Mouse (Mus musculus) liver, postnatal 0 days (tissue): ENCODE measurements around the gene Hist1h2ba. TPM values are rescaled to one million over a fixed set of nuclear protein-coding genes. Genes with fewer than 3 reads are reported as not detected.

Experiments used
- ATAC-seq: fragments of 200-750 bp; cut with Nextera tagmentation; 2 replicates; pipeline ENCODE4 v1.8.0; 2017; ENCODE audit warnings: mild to moderate bottlenecking, moderate library complexity
- DNase-seq: peaks from one replicate; pipeline ENCODE4 v3.0.0-alpha.2; 2016
- H3K27ac ChIP-seq: fragments of 300-500 bp; sonication (generic); 2 replicates; pipeline ENCODE4 v1.5.1; 2014; ENCODE audit warnings: antibody characterized with exemption, moderate library complexity, mild to moderate bottlenecking, low read depth
- H3K27me3 ChIP-seq: fragments of 300-500 bp; sonication (generic); 2 replicates; pipeline ENCODE4 v1.6.1; 2014; ENCODE audit warnings: low read length, control low read depth, mixed read lengths; ENCODE audit not compliant: insufficient read depth
- H3K36me3 ChIP-seq: fragments of 300-500 bp; sonication (generic); replicated peaks from 2 replicates; pipeline ENCODE4 v1.6.1; 2014; ENCODE audit warnings: mild to moderate bottlenecking, control low read depth, low read length, moderate library complexity, mixed read lengths; ENCODE audit not compliant: insufficient read depth
- H3K4me1 ChIP-seq: fragments of 300-500 bp; sonication (generic); 2 replicates; pipeline ENCODE4 v1.6.1; 2014; ENCODE audit warnings: antibody characterized with exemption, mild to moderate bottlenecking, control low read depth; ENCODE audit not compliant: insufficient read depth
- H3K4me2 ChIP-seq: fragments of 300-500 bp; sonication (generic); 2 replicates; pipeline ENCODE4 v1.6.1; 2014; ENCODE audit warnings: low read depth, mild to moderate bottlenecking, low read length, moderate library complexity, mixed read lengths
- H3K4me3 ChIP-seq: fragments of 300-500 bp; sonication (generic); 2 replicates; pipeline ENCODE4 v1.5.1; 2014; ENCODE audit warnings: low read depth, low read length
- H3K9ac ChIP-seq: fragments of 300-500 bp; sonication (generic); replicated peaks from 2 replicates; pipeline ENCODE4 v1.6.1; 2014; ENCODE audit warnings: mild to moderate bottlenecking, moderate library complexity
- H3K9me3 ChIP-seq: fragments of 300-500 bp; sonication (generic); 2 replicates; pipeline ENCODE4 v1.6.1; 2016; ENCODE audit warnings: mild to moderate bottlenecking, control low read depth, low read length, mixed read lengths
- CTCF ChIP-seq: sonication (generic); IDR thresholded peaks from 2 replicates; pipeline ENCODE4 v1.5.1; 2016; ENCODE audit warnings: antibody characterized with exemption, low read depth
- EP300 ChIP-seq: IDR thresholded peaks from 2 replicates; pipeline ENCODE4 v1.6.1; 2016; ENCODE audit warnings: antibody characterized with exemption, low read depth, mild to moderate bottlenecking
- WGBS: fragments of 180-500 bp; shearing (Covaris S2); extraction: QIAGEN DNeasy Blood & Tissue Kit; methylation state at CpG from one replicate; pipeline ENCODE4 v1.1.7; 2014; ENCODE audit not compliant: insufficient replicate concordance; 5-methylcytosine and 5-hydroxymethylcytosine counted together
- microRNA-seq: library from miRNA; unstranded; fragments of <30 nt; microRNA quantifications from one replicate; pipeline ENCODE4, GENCODE M21; 2016
- polyA plus RNA-seq: library from polyadenylated mRNA; unstranded; fragments of >200 nt; fragmentation: Nextera tagmentation; extraction: Ambion mirVana; gene quantifications from 2 replicates; pipeline ENCODE4 v1.2.1, GENCODE M21; 2015

Gene Hist1h2ba
- polyA plus RNA-seq, 1 experiment from 2014 or later, result not detected

GRCm38 (mm10) chr13:23893269-23893593 lies 40.7 kb downstream of the Hist1h2ba start:
- ATAC-seq (no peak), DNase-seq (no peak)
- H3K9me3 ChIP-seq, result no peaks in the 10 kb centered on the region
- H3K27ac ChIP-seq, result no peak overlapping the region
- no peak overlapping the region for H3K4me3 ChIP-seq
- no peak overlapping the region for H3K4me2 ChIP-seq
- TF ChIP-seq CTCF (no peak), EP300 (peak; percentile 50; the same call in 1 of the 2 replicates)
- no peaks in the 10 kb centered on the region; the same call in 1 of the 2 replicates for H3K4me1 ChIP-seq
- 56% methylated on average over 4 of the region's 4 CpGs for WGBS
- H3K27me3 ChIP-seq, result no peaks in the 10 kb centered on the region
- no peaks in the 10 kb centered on the region for H3K36me3 ChIP-seq
- no peak overlapping the region for H3K9ac ChIP-seq

DNA sequence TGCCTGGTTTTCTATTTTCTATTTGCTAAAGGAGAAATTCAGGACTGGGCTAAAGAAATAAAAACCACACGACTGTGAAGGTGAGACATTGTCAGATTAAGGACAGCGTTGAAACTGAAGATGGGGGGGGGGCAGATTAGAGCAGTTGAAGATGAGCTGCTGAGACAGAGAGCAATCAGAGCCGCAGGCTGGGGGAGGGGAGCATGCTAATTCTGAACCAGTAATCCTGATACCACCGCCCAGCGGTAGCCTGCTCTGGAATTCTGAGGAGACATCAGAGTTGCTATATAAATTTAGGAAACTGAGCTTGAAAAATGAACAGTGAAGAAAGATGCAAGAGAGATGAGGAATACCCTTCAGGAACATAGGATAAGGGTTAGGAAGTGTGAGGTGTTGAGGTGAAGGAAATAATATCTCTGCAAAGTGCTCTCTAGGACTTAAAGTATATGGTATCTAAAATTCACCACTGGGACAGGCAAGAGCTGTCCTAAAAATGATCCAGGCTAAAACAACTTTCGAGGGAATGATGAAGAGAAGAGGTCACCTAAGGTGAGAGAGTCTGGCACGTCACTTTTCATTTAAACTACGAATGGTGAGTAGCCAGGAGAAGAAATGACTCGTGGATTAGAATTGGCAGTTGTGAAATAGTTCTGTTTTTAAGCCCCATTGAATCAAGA lies 41.2 kb downstream of the Hist1h2ba start:
- no peak for TF ChIP-seq EP300
- TF ChIP-seq CTCF, result no peak
- 58% methylated on average over 9 of the region's 9 CpGs for WGBS
- Histone ChIP-seq H3K4me3 (no peak overlapping the region), H3K9ac (no peak overlapping the region), H3K4me2 (no peak overlapping the region), H3K27me3 (no peaks in the 10 kb centered on the region), H3K4me1 (no peaks in the 10 kb centered on the region), H3K36me3 (no peaks in the 10 kb centered on the region), H3K9me3 (no peaks in the 10 kb centered on the region), H3K27ac (no peak overlapping the region)
- no peak for ATAC-seq
- no peak for DNase-seq

GRCm38 (mm10) chr13:23889011-23889605 lies 44.8 kb downstream of the Hist1h2ba start:
- Histone ChIP-seq H3K9me3 (no peaks in the 10 kb centered on the region), H3K4me2 (no peak overlapping the region), H3K9ac (no peak overlapping the region), H3K4me1 (peaks cover 4% of the 10 kb centered on the region; the same call in 1 of the 2 replicates), H3K27me3 (no peaks in the 10 kb centered on the region), H3K27ac (no peak overlapping the region), H3K36me3 (no peaks in the 10 kb centered on the region), H3K4me3 (no peak overlapping the region)
- no peak for DNase-seq
- ATAC-seq, result no peak
- TF ChIP-seq EP300 (no peak), CTCF (no peak)
- WGBS, result 72% methylated on average over 6 of the region's 6 CpGs

GRCm38 (mm10) chr13:23887026-23887725 lies 46.8 kb downstream of the Hist1h2ba start:
- no peaks in the 10 kb centered on the region for H3K27me3 ChIP-seq
- ATAC-seq (peak; percentile 60), DNase-seq (no peak)
- no peaks in the 10 kb centered on the region for H3K9me3 ChIP-seq
- no peak overlapping the region for H3K27ac ChIP-seq
- no peak overlapping the region for H3K4me3 ChIP-seq
- H3K4me2 ChIP-seq, result no peak overlapping the region
- no peak overlapping the region for H3K9ac ChIP-seq
- 63% methylated on average over 3 of the region's 3 CpGs for WGBS
- TF ChIP-seq CTCF (no peak), EP300 (peak; percentile 67; the same call in 1 of the 2 replicates)
- H3K36me3 ChIP-seq, result no peaks in the 10 kb centered on the region
- peaks cover 4% of the 10 kb centered on the region; the same call in 1 of the 2 replicates for H3K4me1 ChIP-seq

DNA sequence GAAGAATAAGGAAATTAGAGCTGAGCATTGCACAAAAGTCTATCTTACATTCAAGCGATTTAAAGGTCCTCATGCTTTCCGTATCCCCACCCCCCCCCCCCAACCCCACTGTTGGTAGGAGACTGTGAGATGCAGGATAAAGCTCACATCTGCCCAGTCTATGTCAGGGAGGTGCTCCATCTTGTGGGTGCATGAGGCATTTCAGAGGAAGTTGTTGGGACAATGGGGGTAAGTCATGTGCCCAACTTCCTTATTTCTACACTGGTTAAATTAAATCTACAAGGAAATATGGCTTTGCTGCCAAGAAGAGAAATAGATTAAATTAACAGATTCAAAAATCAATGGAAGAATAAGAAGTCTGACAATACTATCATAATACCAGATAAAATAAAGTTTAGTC lies 48.4 kb downstream of the Hist1h2ba start:
- 10% methylated on average over 2 of the region's 2 CpGs for WGBS
- peak; percentile 74 for ATAC-seq
- no peaks in the 10 kb centered on the region for H3K36me3 ChIP-seq
- H3K4me3 ChIP-seq, result no peak overlapping the region
- H3K27ac ChIP-seq, result no peak overlapping the region
- peak; percentile 81 for TF ChIP-seq CTCF
- no peak for TF ChIP-seq EP300
- H3K9me3 ChIP-seq, result no peaks in the 10 kb centered on the region
- DNase-seq, result peak; percentile 59
- H3K4me1 ChIP-seq, result peaks cover 4% of the 10 kb centered on the region; the same call in 1 of the 2 replicates
- no peaks in the 10 kb centered on the region for H3K27me3 ChIP-seq
- no peak overlapping the region for H3K9ac ChIP-seq
- H3K4me2 ChIP-seq, result no peak overlapping the region

Small RNA genes lying within 50 kb of the gene (microRNA-seq; reads per million reads assigned to microRNA genes)
- gene Gm44344, result not detected

Other genes with a start within 250 kb of the Hist1h2ba start
- 168 and 180 TPM in 2 replicates for gene Hist1h2bc, start 250.0 kb downstream of the Hist1h2ba start, polyA plus RNA-seq
- not detected in 2 replicates for gene Hist1h1t, start 238.3 kb downstream of the Hist1h2ba start, polyA plus RNA-seq
- gene Hist1h4c, start 235.7 kb downstream of the Hist1h2ba start, polyA plus RNA-seq, result 6.2 and 6.5 TPM in 2 replicates
- 24.0 and 25.1 TPM in 2 replicates for gene Hfe, start 223.3 kb downstream of the Hist1h2ba start, polyA plus RNA-seq
- gene Hist1h1c, start 195.3 kb downstream of the Hist1h2ba start, polyA plus RNA-seq, result 69.6 and 74.1 TPM in 2 replicates
- gene Hist1h3c, start 188.6 kb downstream of the Hist1h2ba start, polyA plus RNA-seq, result 2.8 and 3.5 TPM in 2 replicates
- gene Hist1h2bb, start 187.4 kb downstream of the Hist1h2ba start, polyA plus RNA-seq, result 1.6 and 2.7 TPM in 2 replicates
- 46.5 and 47.4 TPM in 2 replicates for gene Hist1h2ab, start 183.0 kb downstream of the Hist1h2ba start, polyA plus RNA-seq
- gene Hist1h3b, start 181.9 kb downstream of the Hist1h2ba start, polyA plus RNA-seq, result 10.2 and 16.0 TPM in 2 replicates
- gene Hist1h4b, start 177.1 kb downstream of the Hist1h2ba start, polyA plus RNA-seq, result 2.5 and 3.2 TPM in 2 replicates
- 0.40 and 0.49 TPM in 2 replicates for gene Hist1h4a, start 172.9 kb downstream of the Hist1h2ba start, polyA plus RNA-seq
- 6.1 and 7.5 TPM in 2 replicates for gene Hist1h3a, start 171.8 kb downstream of the Hist1h2ba start, polyA plus RNA-seq
- 2.8 and 4.6 TPM in 2 replicates for gene Hist1h1a, start 170.5 kb downstream of the Hist1h2ba start, polyA plus RNA-seq
- gene Trim38, start 164.2 kb downstream of the Hist1h2ba start, polyA plus RNA-seq, result not detected in 2 replicates
- 37.0 and 39.8 TPM in 2 replicates for gene Slc17a2, start 127.2 kb downstream of the Hist1h2ba start, polyA plus RNA-seq
- 4.8 and 6.0 TPM in 2 replicates for gene Slc17a3, start 94.7 kb downstream of the Hist1h2ba start, polyA plus RNA-seq
- gene Slc17a1, start 66.4 kb downstream of the Hist1h2ba start, polyA plus RNA-seq, result 1.0 and 1.2 TPM in 2 replicates
- gene Slc17a4, start 19.1 kb downstream of the Hist1h2ba start, polyA plus RNA-seq, result 1.1 and 2.0 TPM in 2 replicates
- not detected in 2 replicates for gene Hist1h2aa, start 306 bp upstream of the Hist1h2ba start, polyA plus RNA-seq
- gene Scgn, start 57.1 kb upstream of the Hist1h2ba start, polyA plus RNA-seq, result not detected in 2 replicates